Mouse (Mus musculus): ENCODE results near the gene Atp4b. TPM values are rescaled to one million over a fixed set of nuclear protein-coding genes. Genes with fewer than 3 reads are reported as not detected.

Atp4b gene
- polyA plus RNA-seq (2014; fragmentation: Illumina TruSeq; extraction: RNeasy Lipid Tissue Mini Kit (QIAGEN cat#74804); ENCODE audit: low read depth, low replicate concordance), result not detected

GRCm38 (mm10) chr8:13396725-13397124 is at the start of gene Atp4b:
Gene Atp4b (minus strand): TSS chr8:13396825.

GRCm38 (mm10) chr8:13434889-13435288 is 38.3 kb upstream of the Atp4b start, which contains the start of gene Tmem255b:
Gene Tmem255b (plus strand): TSS chr8:13435189.

GRCm38 (mm10) chr8:13404666-13405131 is 8.1 kb upstream of the Atp4b start, which contains the start of gene Grk1:
Gene Grk1 (plus strand): TSS chr8:13405081.

GRCm38 (mm10) chr8:13338255-13338860 is 58.3 kb downstream of the Atp4b start, which contains the start of gene Tfdp1:
Gene Tfdp1 (plus strand): TSS chr8:13338751.

Other genes starting within 250 kb of the Atp4b start
- 580 TPM for gene Lamp1, start 237.7 kb downstream of the Atp4b start, polyA plus RNA-seq (2014; fragmentation: Illumina TruSeq; extraction: RNeasy Lipid Tissue Mini Kit (QIAGEN cat#74804); ENCODE audit: low read depth, low replicate concordance)
- 7.3 TPM for gene Grtp1, start 196.2 kb downstream of the Atp4b start, polyA plus RNA-seq (2014; fragmentation: Illumina TruSeq; extraction: RNeasy Lipid Tissue Mini Kit (QIAGEN cat#74804); ENCODE audit: low read depth, low replicate concordance)
- gene Adprhl1, start 142.7 kb downstream of the Atp4b start, polyA plus RNA-seq (2014; fragmentation: Illumina TruSeq; extraction: RNeasy Lipid Tissue Mini Kit (QIAGEN cat#74804); ENCODE audit: low read depth, low replicate concordance), result not detected
- gene Dcun1d2, start 108.7 kb downstream of the Atp4b start, polyA plus RNA-seq (2014; fragmentation: Illumina TruSeq; extraction: RNeasy Lipid Tissue Mini Kit (QIAGEN cat#74804); ENCODE audit: low read depth, low replicate concordance), result 24.9 TPM
- 20.1 TPM for gene Tmco3, start 108.6 kb downstream of the Atp4b start, polyA plus RNA-seq (2014; fragmentation: Illumina TruSeq; extraction: RNeasy Lipid Tissue Mini Kit (QIAGEN cat#74804); ENCODE audit: low read depth, low replicate concordance)
- gene Tfdp1, start 58.1 kb downstream of the Atp4b start, polyA plus RNA-seq (2014; fragmentation: Illumina TruSeq; extraction: RNeasy Lipid Tissue Mini Kit (QIAGEN cat#74804); ENCODE audit: low read depth, low replicate concordance), result 30.7 TPM
- gene Grk1, start 8.3 kb upstream of the Atp4b start, polyA plus RNA-seq (2014; fragmentation: Illumina TruSeq; extraction: RNeasy Lipid Tissue Mini Kit (QIAGEN cat#74804); ENCODE audit: low read depth, low replicate concordance), result not detected
- not detected for gene Tmem255b, start 38.4 kb upstream of the Atp4b start, polyA plus RNA-seq (2014; fragmentation: Illumina TruSeq; extraction: RNeasy Lipid Tissue Mini Kit (QIAGEN cat#74804); ENCODE audit: low read depth, low replicate concordance)
- 10.6 TPM for gene Gas6, start 97.7 kb upstream of the Atp4b start, polyA plus RNA-seq (2014; fragmentation: Illumina TruSeq; extraction: RNeasy Lipid Tissue Mini Kit (QIAGEN cat#74804); ENCODE audit: low read depth, low replicate concordance)
- not detected for gene 1700029H14Rik, start 165.6 kb upstream of the Atp4b start, polyA plus RNA-seq (2014; fragmentation: Illumina TruSeq; extraction: RNeasy Lipid Tissue Mini Kit (QIAGEN cat#74804); ENCODE audit: low read depth, low replicate concordance)

Measured in adrenal gland, adult 10 weeks (tissue).